Mouse (Mus musculus): ENCODE results near the gene Dctpp1. TPM values are rescaled to one million over a fixed set of nuclear protein-coding genes. Genes with fewer than 3 reads are reported as not detected.

The Dctpp1 gene
- polyA plus RNA-seq, 1 experiment from 2014 or later, result 265 TPM

- ATAC-seq (replicated peaks; ENCODE audit: low FRiP score) (peak; percentile 96), DNase-seq (ENCODE audit: low spot score) (peak; percentile 97)
- Histone ChIP-seq H3K9ac (ENCODE audit: low read length) (peak within 1 kb of the TSS; percentile 86), H3K27me3 (ENCODE audit: control insufficient read depth, insufficient read depth, low read length) (no peaks in the 10 kb centered on the region), H3K4me1 (replicated peaks; ENCODE audit: control insufficient read depth, insufficient read depth, low read length) (peaks cover 20% of the 10 kb centered on the region), H3K4me2 (ENCODE audit: low read depth, low read length, severe bottlenecking) (peak within 1 kb of the TSS; percentile 88), H3K4me3 (ENCODE audit: low read depth, low read length) (peak within 1 kb of the TSS; percentile 79), H3K27ac (ENCODE audit: low read depth, low read length) (peak within 1 kb of the TSS; percentile 84), H3K36me3 (ENCODE audit: control insufficient read depth, insufficient read depth, low read length) (no peaks in the 10 kb centered on the region; the same call in 1 of the 2 replicates), H3K9me3 (ENCODE audit: control insufficient read depth, low read length) (no peaks in the 10 kb centered on the region)
- WGBS, result 1% methylated on average over 56 of the region's 56 CpGs
Measured at GRCm38 (mm10) chr7:127243870-127244657, 16.4 kb downstream of the Dctpp1 start, which contains the start of gene Zfp771. Gene Zfp771, plus strand, starts transcription at chr7:127244274.

GRCm38 (mm10) chr7:127243361-127243867 is 17.1 kb downstream of the Dctpp1 start:
- Histone ChIP-seq H3K9ac (ENCODE audit: low read length) (peak overlapping the region; percentile 86), H3K9me3 (ENCODE audit: control insufficient read depth, low read length) (no peaks in the 10 kb centered on the region), H3K4me3 (ENCODE audit: low read depth, low read length) (peak overlapping the region; percentile 79; the same call in 1 of the 2 replicates), H3K4me1 (replicated peaks; ENCODE audit: control insufficient read depth, insufficient read depth, low read length) (peaks cover 20% of the 10 kb centered on the region), H3K4me2 (ENCODE audit: low read depth, low read length, severe bottlenecking) (peak overlapping the region; percentile 88), H3K27me3 (ENCODE audit: control insufficient read depth, insufficient read depth, low read length) (no peaks in the 10 kb centered on the region), H3K27ac (ENCODE audit: low read depth, low read length) (peak overlapping the region; percentile 84; the same call in 1 of the 2 replicates), H3K36me3 (ENCODE audit: control insufficient read depth, insufficient read depth, low read length) (peaks cover 2% of the 10 kb centered on the region)
- no peak for DNase-seq (ENCODE audit: low spot score)
- no peak for ATAC-seq (replicated peaks; ENCODE audit: low FRiP score)
- 40% methylated on average over 2 of the region's 2 CpGs for WGBS

GRCm38 (mm10) chr7:127234777-127235176 is 25.7 kb downstream of the Dctpp1 start:
- H3K9me3 ChIP-seq (ENCODE audit: control insufficient read depth, low read length), result no peaks in the 10 kb centered on the region; the same call in 1 of the 2 replicates
- 90% methylated on average over 2 of the region's 2 CpGs for WGBS
- peaks cover 34% of the 10 kb centered on the region for H3K36me3 ChIP-seq (ENCODE audit: control insufficient read depth, insufficient read depth, low read length)
- H3K4me2 ChIP-seq (ENCODE audit: low read depth, low read length, severe bottlenecking), result peak overlapping the region; percentile 61; the same call in 1 of the 2 replicates
- DNase-seq (ENCODE audit: low spot score), result no peak
- H3K27me3 ChIP-seq (ENCODE audit: control insufficient read depth, insufficient read depth, low read length), result no peaks in the 10 kb centered on the region
- H3K4me1 ChIP-seq (replicated peaks; ENCODE audit: control insufficient read depth, insufficient read depth, low read length), result peaks cover 10% of the 10 kb centered on the region; the same call in 1 of the 2 replicates
- H3K4me3 ChIP-seq (ENCODE audit: low read depth, low read length), result peak overlapping the region; percentile 94; the same call in 1 of the 2 replicates
- no peak overlapping the region for H3K27ac ChIP-seq (ENCODE audit: low read depth, low read length)
- ATAC-seq (replicated peaks; ENCODE audit: low FRiP score), result no peak
- peak overlapping the region; percentile 27; the same call in 1 of the 2 replicates for H3K9ac ChIP-seq (ENCODE audit: low read length)

GRCm38 (mm10) chr7:127233765-127234164 is 26.7 kb downstream of the Dctpp1 start:
- Histone ChIP-seq H3K4me1 (replicated peaks; ENCODE audit: control insufficient read depth, insufficient read depth, low read length) (peaks cover 10% of the 10 kb centered on the region; the same call in 1 of the 2 replicates), H3K4me3 (ENCODE audit: low read depth, low read length) (peak overlapping the region; percentile 94), H3K9me3 (ENCODE audit: control insufficient read depth, low read length) (no peaks in the 10 kb centered on the region; the same call in 1 of the 2 replicates), H3K4me2 (ENCODE audit: low read depth, low read length, severe bottlenecking) (peak overlapping the region; percentile 61), H3K36me3 (ENCODE audit: control insufficient read depth, insufficient read depth, low read length) (peaks cover 36% of the 10 kb centered on the region), H3K27ac (ENCODE audit: low read depth, low read length) (peak overlapping the region; percentile 99), H3K27me3 (ENCODE audit: control insufficient read depth, insufficient read depth, low read length) (no peaks in the 10 kb centered on the region), H3K9ac (ENCODE audit: low read length) (peak overlapping the region; percentile 99)
- 6% methylated on average over 9 of the region's 9 CpGs for WGBS
- ATAC-seq (replicated peaks; ENCODE audit: low FRiP score), result no peak
- no peak for DNase-seq (ENCODE audit: low spot score)

DNA sequence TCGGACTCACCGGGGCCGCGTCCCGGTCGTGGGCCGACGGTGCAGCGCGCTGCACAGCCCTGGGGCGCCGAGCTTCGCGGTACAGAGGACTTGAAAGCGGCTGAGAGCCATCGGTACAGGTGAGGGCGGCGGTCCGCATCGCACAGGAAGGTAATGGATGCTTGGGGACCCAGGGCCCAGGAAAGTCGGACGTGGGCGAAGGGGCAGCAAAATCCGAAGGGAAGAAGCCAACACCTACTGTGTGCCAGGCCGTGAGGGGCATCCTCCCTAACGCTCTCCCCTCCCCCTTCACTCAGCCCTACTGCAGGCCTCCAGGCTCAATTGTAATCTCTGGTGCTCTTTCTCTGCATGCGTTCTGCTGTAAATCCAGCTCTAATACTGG is 27.1 kb downstream of the Dctpp1 start:
- Histone ChIP-seq H3K4me3 (ENCODE audit: low read depth, low read length) (peak overlapping the region; percentile 94), H3K9ac (ENCODE audit: low read length) (peak overlapping the region; percentile 99), H3K9me3 (ENCODE audit: control insufficient read depth, low read length) (no peaks in the 10 kb centered on the region; the same call in 1 of the 2 replicates), H3K4me2 (ENCODE audit: low read depth, low read length, severe bottlenecking) (peak overlapping the region; percentile 61), H3K27me3 (ENCODE audit: control insufficient read depth, insufficient read depth, low read length) (no peaks in the 10 kb centered on the region), H3K4me1 (replicated peaks; ENCODE audit: control insufficient read depth, insufficient read depth, low read length) (peaks cover 10% of the 10 kb centered on the region; the same call in 1 of the 2 replicates), H3K27ac (ENCODE audit: low read depth, low read length) (peak overlapping the region; percentile 99), H3K36me3 (ENCODE audit: control insufficient read depth, insufficient read depth, low read length) (peaks cover 34% of the 10 kb centered on the region)
- ATAC-seq (replicated peaks; ENCODE audit: low FRiP score) (peak; percentile 61), DNase-seq (ENCODE audit: low spot score) (no peak)
- 1% methylated on average over 24 of the region's 27 CpGs for WGBS

- Histone ChIP-seq H3K27ac (ENCODE audit: low read depth, low read length) (peak within 1 kb of the TSS; percentile 99), H3K4me2 (ENCODE audit: low read depth, low read length, severe bottlenecking) (peak within 1 kb of the TSS; percentile 61), H3K9ac (ENCODE audit: low read length) (peak within 1 kb of the TSS; percentile 99), H3K27me3 (ENCODE audit: control insufficient read depth, insufficient read depth, low read length) (no peaks in the 10 kb centered on the region), H3K36me3 (ENCODE audit: control insufficient read depth, insufficient read depth, low read length) (peaks cover 28% of the 10 kb centered on the region), H3K4me1 (replicated peaks; ENCODE audit: control insufficient read depth, insufficient read depth, low read length) (peaks cover 10% of the 10 kb centered on the region; the same call in 1 of the 2 replicates), H3K9me3 (ENCODE audit: control insufficient read depth, low read length) (no peaks in the 10 kb centered on the region; the same call in 1 of the 2 replicates), H3K4me3 (ENCODE audit: low read depth, low read length) (peak within 1 kb of the TSS; percentile 94)
- ATAC-seq (replicated peaks; ENCODE audit: low FRiP score) (peak; percentile 89), DNase-seq (ENCODE audit: low spot score) (peak; percentile 97)
- WGBS, result under 1% methylated on average over 63 of the region's 64 CpGs
Measured at GRCm38 (mm10) chr7:127232622-127233367, 27.7 kb downstream of the Dctpp1 start, which contains the start of the genes Zfp553 and Sept1. Gene Zfp553, plus strand, starts transcription at chr7:127233061. Gene Sept1, minus strand, starts transcription at chr7:127233130.

DNA sequence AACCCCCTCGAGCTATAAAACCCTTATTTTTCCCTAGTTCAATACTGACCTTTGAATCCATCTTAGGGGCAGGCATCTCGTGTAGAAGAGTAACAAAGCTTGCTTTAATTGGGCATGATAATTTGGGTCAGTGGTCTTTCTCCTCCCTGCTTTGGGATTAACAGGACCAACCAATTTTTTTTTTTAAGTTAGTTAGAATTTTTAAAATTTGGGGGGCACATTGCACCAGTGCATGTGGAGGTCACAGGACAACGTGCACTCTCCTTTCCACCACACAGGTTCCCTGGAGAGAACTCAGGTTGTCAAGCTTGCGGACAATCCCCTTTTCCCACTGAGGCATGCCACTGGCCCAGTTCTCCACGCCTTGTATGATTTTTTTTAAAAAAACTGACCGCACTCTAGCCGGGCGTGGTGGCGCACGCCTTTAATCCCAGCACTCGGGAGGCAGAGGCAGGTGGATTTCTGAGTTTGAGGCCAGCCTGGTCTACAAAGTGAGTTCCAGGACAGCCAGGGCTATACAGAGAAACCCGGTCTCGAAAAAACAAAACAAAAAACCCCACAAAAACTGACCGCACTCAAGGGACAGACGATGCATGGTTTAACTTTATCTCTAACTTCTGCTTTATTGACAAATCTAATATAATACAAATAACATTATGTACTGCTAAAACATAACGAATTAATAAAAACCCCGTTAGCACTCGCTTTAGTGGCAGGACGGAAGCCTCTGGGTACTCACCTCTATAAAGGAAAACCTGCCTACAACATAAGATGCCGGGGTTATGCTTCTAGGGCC is 28.5 kb downstream of the Dctpp1 start:
- peaks cover 22% of the 10 kb centered on the region for H3K36me3 ChIP-seq (ENCODE audit: control insufficient read depth, insufficient read depth, low read length)
- no peak for DNase-seq (ENCODE audit: low spot score)
- ATAC-seq (replicated peaks; ENCODE audit: low FRiP score), result no peak

More for the DNA sequence above, 28.5 kb downstream of the Dctpp1 start:
- Histone ChIP-seq H3K4me1 (replicated peaks; ENCODE audit: control insufficient read depth, insufficient read depth, low read length) (peaks cover 10% of the 10 kb centered on the region; the same call in 1 of the 2 replicates), H3K9ac (ENCODE audit: low read length) (peak overlapping the region; percentile 99), H3K27ac (ENCODE audit: low read depth, low read length) (peak overlapping the region; percentile 99), H3K4me3 (ENCODE audit: low read depth, low read length) (peak overlapping the region; percentile 94), H3K9me3 (ENCODE audit: control insufficient read depth, low read length) (no peaks in the 10 kb centered on the region; the same call in 1 of the 2 replicates), H3K27me3 (ENCODE audit: control insufficient read depth, insufficient read depth, low read length) (no peaks in the 10 kb centered on the region), H3K4me2 (ENCODE audit: low read depth, low read length, severe bottlenecking) (peak overlapping the region; percentile 61)
- WGBS, result 7% methylated on average over 20 of the region's 20 CpGs

Measured in forebrain, embryonic 11.5 days (tissue).